Mouse (Mus musculus) CH12F3 (cell line): ENCODE data around the gene Suclg2.

ENCODE experiments used
- in situ Hi-C: fragments of 300-500 bp; cut with MboI; formaldehyde crosslinking; loops from 2 replicates; pipeline ENCODE4 v1.14.3; 2020; ENCODE audit warnings: low sequenced_read_pairs

Gene Suclg2

DNA sequence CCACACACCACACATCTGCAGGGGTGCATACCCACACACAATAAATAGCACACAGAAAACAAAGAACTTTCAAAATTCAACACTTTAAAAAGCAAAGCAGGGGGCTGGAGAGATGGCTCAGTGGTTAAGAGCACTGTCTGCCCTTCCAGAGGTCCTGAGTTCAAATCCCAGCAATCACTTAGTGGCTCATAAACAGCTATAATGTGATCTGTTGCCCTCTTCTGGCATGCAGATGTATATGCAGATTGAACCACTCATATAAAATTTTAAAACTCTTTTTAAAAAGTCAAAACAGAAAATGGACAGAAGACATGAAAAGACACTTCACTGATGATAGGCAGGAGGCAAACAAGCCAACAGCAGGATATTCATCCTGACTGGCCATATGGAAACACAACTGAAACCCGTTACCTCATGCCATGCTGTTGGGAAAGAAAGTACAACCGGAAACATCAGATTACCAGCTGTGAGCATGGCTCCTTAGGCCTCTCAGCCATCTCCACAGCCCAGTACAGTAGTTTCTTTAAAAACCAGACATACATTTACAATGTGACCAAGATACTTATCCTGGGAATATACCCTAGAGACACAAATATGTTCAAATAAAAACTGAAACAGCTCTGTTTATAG, 17.5 kb downstream of the Suclg2 start:
- in situ Hi-C loops = no loop called here

DNA sequence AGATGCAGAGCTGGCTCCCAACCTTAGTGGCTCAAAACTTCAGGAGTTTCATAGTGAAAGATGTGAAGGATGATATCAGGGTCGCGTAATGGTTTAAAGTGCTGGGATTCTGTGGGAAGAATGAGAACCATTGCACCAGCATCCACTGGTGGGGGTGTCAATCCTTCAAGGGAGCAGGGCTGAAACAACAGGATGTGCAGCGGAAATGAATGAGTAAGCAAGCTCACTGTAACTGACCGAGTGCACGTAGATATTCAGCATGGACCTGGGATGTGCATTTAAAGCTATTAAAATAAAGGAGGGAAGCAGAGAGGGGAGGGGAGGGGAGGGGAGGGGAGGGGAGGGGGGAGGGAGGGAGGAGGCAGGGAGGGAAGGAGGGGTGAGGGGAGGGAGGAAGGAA, 18.4 kb downstream of the Suclg2 start:
- in situ Hi-C loops = no loop called here

DNA sequence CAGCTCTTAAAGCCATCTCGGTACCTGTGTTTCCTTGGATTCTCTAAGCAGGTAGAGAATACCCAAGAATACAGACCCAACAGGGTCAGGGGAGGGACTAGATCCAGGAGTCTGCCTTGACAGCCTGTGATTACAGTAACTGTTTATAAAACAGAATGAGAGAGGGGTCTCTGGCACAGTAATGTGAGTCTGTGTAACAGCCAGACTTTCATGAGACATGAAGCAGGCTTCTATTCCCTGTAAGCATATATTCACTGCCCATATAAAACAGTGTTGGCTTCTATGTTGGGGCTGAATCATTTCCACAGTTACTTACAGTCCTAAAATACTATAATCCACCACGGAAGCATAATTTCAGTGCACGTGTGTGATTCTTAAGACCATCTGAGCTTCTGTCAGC, 19.3 kb downstream of the Suclg2 start:
- in situ Hi-C loops = no loop called here

DNA sequence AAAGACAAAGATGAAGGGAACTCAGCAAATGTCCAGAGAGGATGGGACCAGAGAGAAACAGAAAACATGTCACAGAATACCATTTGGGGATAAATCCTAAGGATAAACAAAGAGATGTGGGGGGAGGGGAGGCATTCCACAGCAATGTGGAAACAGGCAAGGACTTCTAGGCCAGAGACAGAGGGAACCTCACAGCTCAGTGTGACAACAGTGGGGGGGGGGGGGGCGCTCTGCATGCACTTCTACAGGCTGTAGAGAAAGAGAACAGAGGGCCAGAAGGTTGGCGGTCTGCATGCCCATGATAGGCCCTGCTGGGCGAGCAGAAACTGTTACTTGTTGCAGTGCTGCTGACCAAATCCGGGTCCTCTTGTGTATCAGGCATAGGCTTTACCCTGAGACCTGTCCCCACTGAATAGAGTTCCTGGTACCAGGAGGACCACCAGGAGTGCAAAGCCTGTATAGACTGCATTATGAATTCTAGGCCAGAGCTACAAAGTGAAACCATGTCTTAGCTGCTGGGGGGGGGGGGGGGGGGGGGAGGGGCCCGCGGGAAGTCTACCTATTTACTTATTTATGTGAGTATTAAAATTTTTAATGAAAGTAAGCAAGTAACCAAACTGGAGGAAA, 20.0 kb downstream of the Suclg2 start:
- in situ Hi-C loops = no loop called here

DNA sequence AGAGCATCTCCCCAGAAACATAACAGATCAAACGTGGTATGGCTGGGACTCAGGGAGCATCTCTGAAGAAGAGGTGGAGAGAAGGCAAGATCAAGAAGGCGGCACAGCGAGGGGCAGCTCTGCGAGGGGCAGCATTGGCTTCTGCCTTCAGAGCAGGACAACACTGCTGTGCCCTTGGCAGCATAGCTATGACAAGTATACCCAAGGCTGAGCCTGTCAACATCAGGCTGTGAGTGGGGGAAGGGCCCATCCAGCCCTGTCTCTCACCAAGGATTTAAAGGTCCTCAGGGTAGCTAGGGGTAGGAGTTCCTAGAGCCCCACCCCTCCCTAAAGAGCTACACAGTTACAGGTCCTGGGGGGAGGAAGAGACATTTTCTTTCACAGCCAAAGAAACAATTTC, 23.7 kb downstream of the Suclg2 start:
- in situ Hi-C loops = no loop called here

DNA sequence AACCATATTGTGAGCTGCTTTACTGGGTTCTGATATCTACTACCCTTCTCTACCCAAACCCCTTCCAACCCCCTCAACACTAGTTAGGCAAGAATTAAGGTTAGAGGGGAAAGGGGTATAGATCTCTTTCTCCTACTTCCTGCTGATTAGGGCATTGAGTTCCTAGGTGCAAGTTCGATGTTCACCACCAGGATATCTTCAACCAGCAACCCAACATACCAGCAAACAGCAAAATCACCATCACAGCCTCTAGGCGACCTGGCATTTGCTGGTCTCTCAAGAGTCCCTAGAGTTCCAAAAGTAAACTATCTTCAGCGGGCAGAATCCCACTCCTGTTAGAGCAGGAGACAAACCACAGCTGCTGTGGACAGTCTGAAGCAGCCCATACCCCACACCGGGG, 33.4 kb downstream of the Suclg2 start:
- in situ Hi-C loops = loop anchor here (10.0 kb wide), 1 partner anchor 460 kb away; no protein-coding TSS in a partner anchor

DNA sequence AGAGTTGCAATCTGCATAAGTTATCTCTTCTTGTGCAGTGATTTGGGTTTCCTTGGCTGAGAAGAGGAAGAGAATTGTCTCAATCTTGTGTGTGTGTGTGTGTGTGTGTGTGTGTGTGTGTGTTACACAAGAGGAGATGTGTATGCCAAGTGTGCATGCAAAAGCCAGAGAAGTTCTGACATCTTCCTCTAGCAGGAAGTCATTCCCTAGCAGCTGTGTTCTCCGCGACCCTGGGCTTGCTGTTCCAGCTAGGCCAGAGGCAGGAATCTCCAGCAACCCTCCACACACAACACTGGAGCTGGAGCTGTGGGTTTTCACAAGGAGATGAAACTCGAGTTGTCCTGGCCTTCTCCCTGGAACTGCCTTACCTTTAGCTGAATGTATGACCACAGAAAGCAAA, 38.9 kb downstream of the Suclg2 start:
- in situ Hi-C loops = loop anchor here (10.0 kb wide), 1 partner anchor 455 kb away; no protein-coding TSS in a partner anchor

DNA sequence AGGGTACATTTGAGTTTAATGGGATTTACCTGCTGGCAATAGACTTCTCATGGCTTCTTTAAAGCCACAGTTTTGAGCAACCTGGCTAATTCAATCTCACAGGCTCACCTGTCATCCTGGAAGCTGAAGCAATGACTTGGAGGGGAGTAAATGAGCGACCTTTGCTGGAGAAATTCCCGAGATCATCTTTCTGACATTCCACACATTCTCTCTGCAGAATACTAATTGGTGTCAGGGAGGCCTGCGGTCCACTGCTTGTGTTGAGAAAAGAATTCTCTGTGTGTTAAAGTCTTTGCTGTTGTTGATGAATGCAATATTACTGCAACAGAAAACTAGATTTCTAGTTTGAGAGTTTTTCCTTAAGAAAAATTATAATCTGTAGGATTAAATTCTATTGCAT, 39.3 kb downstream of the Suclg2 start:
- in situ Hi-C loops = no loop called here

DNA sequence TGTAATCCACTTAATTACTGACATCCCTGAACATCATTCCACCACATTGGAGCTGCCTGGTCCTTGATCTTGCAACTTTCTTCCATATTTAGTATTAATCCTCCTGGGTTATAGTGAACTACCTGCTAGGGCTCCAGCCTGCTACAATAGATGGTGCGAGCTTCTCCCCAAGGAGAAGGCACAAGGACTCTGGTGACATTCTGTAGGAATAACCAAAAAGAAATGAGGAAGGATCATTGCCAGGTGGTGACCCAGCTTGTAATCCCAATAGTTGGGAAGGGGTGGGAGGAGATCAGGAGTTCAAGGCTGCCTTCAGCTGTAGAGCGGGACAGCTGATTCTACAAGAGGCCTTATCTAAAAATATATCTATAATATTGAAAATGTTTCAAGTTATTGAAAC, 41.6 kb downstream of the Suclg2 start:
- in situ Hi-C loops = no loop called here

DNA sequence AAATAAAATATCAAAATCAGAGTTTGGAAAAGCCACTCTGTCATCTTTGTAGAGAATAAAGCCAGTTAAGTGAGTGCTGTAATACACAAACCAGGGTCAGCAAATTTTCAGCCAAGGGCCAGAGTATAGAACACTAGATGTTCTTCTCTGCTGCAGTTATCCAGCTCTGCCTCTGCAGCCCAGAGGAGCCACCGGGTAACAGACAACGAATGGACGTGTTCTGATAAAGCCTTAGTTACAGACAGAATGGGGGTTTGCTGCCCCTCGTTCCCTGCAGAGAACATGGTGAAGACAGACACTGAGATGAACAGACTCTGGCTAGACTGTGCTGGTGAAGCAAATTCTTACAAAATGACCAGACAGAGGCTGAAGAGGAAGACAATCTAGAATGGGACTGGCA, 42.2 kb downstream of the Suclg2 start:
- in situ Hi-C loops = no loop called here

DNA sequence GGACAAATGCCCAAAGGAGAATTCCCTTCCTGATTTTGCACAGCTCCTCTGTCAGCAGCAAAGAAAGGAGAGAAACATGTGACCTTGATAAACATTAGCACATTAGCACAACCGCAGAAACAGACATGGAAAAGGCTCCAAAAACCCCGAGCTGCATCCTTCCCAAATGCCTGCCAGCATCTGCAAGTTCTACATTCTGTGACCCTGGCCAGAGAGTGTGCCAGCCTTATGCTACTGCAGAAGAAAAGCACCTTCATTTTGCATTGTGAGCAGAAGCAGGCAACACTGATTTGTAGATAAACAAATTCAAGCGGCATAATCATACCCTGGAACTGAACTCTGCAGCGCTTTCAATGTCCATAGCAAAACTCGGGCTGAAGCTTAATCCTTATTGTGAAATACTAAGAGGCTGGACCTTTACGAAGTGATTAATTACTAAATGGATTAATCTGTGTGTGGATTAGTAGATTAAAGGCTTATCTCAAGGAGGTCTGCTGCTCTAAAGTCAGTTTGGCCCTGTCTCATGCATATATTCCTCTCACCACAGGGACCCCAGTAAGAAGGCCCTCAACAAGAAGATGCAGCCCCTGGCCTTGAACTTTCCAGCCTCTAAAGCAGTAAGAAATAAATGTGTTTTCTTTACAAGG, 43.4 kb downstream of the Suclg2 start:
- in situ Hi-C loops = no loop called here

DNA sequence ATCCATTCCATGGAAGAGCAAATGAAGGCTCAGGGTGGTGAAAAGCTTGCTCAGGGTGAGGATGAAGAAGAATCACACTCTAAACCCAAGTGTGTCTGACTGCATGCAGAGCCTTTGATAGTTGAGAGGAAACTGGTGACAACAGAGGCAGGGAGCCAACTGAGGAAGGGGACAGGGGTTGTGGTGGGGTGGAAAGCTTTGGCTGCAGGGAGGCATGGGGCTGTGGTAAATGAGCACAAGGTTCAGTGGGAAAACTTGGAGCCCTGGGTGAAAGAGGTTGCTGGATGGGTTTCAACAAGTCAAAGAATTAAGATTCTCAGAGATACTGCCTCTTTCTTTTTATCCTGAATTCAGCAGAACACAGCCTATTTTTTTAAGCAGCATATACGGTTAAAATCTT, 43.9 kb downstream of the Suclg2 start:
- in situ Hi-C loops = no loop called here

DNA sequence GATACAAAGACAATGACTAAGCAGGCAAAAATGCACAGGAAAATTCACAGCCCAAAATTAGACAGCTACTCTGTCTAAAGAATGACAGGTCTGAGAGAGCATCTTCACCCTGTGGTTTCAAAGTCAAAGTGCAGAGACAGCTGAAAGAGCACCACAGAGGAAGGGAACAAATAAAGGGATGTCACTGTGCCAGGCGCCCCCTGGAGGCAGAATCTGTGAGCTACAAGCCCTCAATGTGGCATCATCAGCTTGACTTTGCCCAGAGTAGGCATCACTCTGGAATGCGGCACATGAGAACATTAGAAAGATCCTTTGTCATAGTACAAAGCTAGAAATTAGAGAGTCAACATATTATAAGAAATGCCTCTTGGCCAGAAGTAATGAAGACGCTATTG, 49.3 kb downstream of the Suclg2 start:
- in situ Hi-C loops = no loop called here

DNA sequence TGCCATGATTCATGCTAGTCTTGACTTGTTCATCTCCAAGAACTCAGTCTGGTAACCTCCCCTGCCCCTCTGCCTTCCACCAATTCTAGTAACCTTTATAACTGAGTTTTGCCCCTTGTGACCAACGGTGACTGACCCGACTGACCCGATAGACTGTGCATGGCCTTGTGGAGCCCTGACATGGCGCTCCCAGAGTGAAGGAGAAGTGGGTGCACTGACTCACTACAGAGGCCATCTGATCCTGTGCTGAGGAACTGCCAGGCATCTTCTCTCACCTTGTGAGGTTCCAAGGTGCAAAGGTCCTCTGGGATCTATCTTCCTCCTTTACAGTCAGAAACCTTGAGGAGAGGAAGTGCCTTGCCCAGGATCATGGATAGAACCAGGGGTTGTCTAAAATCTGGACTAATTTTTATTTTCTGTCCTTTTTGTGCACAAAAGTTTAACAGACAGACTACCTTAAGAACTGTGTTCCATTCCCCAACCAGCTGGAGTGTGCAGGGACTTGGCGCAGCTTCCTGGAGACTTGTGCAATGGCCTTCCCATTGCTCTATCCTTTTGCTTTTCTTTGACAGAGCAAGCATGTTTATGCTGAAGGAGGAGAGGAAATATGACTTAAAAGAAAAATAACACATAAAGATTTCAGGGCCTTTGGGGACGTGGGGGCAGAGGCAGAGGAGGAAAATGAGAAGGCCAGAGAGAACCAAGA, 49.8 kb downstream of the Suclg2 start:
- in situ Hi-C loops = no loop called here

DNA sequence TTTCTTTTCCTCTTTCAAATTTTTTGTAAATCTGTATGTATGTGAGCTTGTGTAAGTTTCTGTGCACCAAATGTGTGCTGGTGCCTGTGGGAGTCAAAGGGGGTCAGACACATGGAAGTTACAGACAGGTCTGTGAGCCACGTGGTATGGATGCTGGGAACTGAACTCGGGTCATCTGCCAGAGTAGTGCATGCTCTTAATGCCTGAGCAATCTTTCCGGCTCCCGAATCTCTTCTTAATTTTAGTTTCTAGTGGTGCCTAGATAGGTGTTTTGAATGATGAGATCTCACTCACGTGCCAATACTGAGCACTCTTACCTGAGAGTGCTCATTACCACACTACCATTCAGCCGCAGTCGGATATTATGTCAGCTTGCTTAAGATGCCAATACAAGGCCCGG, 60.9 kb downstream of the Suclg2 start:
- in situ Hi-C loops = no loop called here

DNA sequence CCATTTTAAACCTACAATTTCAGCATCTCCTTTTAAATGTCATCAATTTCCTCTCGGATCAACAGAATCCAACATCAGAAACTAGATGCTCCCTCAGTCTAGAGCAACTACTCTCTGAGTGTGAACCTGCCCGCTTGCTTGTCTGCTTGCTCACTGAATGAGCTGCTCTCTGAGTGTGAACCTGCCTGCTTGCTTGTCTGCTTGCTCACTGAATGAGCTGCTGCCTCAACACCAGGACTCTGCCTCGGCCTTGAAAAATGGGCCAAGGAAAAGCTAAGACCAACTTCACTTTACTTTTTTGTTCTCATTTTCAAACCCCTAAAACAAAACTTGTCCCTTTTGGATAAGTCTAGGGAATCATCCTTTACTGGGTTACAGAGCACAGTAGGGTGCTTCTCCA, 64.9 kb downstream of the Suclg2 start:
- in situ Hi-C loops = no loop called here

DNA sequence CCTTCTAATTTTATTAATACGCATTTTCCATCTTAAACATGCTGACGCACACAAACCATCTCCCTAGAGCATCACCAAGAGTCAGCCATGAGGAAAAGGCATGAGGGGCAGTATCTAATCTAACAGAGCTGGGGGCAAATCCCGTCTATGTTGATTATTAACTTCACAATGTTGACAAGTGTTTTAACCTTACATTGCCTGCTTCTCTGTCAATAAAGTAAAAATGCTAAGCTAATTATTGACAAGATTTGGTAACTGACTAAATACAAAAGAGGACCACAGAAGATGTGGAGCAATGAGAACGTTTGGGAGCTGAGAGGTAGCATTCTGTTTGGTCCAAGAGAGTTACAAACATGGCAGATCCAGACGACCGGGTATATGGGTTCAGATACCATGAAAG, 65.8 kb downstream of the Suclg2 start:
- in situ Hi-C loops = no loop called here

DNA sequence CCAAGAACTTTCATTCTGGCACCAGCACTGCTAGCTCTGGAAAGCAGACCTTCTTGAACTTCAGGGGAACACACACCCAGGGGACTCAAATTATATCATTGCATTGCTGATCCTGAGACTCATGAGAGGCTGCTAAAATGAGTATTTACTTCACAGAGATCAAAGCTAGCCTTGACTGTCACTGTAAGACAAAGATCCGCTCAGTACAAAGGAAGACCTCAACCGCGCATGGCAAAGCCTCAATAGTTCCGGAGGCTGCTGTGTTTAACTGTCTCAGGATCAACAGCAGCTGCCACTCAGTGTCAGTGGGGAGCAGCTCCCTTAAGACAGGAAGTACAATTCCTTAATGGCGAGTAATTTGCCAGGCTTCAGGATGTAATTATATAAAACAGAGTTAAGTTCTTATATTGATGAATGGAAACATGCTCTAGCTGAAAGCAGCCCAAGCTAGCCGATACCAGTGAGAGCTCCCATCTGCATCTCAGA, 67.2 kb downstream of the Suclg2 start:
- in situ Hi-C loops = no loop called here

DNA sequence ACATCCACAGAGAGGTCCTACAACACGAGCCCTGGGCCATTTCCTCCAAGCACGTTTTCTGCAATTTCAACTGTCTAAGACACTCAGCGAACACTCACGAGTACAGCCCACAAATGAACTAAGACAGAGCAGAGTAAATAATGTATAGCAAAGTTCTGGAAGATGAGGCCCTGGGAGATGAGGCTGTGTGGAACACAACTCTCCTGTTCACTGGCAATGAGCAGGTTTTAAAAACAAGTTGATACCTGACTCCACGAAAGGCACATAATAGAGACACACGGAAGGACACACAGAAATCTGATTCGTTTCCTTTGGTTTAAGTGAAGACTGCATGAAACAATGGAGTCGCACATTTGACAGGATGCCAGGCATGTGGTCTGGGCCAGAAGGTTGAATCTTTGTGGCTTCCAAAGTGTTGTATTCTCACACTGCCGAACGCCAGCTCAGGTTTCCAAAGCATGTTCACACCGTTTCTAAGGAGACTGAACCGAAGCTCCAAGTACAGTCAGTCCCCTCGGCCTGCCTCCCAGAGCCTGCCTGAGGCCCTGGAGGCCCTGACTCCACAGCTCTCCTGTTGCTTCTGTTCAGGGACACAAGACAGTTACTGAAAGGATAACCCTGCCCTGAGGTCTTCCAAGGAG, 68.4 kb downstream of the Suclg2 start:
- in situ Hi-C loops = no loop called here

DNA sequence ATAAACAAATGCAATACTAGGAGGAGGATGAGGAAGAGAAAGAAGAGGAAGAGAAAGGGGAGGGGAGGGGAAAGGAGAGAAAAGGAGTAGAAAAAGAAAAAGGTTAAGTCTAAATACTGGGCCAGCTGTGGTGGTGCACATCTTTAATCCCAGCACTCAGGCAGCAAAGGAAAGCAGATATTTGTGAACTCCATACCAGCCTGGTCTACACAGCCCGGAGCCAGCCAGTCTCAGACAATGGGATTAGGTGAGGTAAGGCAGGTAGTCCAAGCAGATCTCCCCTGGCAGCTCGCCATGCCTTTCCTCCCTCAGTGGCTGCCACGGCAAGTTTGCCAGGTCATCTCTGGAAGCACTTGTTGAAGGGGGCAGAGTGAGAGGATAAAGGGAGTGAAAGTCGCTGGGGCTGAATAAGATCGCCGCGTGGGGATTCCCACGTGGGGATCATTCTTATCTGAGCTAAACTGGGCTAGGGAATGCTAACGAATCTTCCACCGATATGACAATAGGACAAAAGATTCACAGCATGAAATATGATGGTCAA, 69.4 kb downstream of the Suclg2 start:
- in situ Hi-C loops = no loop called here

DNA sequence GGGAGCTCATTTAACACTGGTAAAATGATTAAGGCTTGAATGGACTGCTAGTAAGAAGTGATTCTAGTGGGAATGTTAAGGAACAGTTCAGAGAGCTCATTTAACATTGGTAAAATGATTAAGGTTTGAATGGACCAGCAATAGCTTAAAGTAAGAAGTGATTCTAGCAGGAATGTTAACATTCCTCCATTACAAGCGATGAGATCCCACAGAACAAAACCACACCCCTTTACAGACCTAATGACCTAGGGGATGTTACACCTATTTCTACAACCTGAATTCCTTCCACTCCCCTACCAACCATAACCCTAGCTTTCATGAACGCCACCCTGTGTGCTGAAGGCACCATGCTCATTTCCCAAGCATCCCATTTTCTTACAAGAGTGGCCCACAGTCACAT, 81.2 kb downstream of the Suclg2 start:
- in situ Hi-C loops = no loop called here
